In genomic region chr15:79511553-79512320, GRCm38 (mm10) we compare ENCODE assay signal across 8 mouse cellular contexts. TPM values are rescaled to one million over a fixed set of nuclear protein-coding genes. Genes with fewer than 3 reads are reported as not detected.
DNase-seq lines count a peak whose midpoint lies in the region; ATAC-seq lines count a peak whose summit lies in the region.

No protein-coding gene starts in this region.

- peaks cover 79% of the 10 kb centered on the region for H3K27me3 ChIP-seq in intestine, embryonic 14.5 days (replicated peaks; ENCODE audit: control insufficient read depth, insufficient read depth, low read length)
- peaks cover 100% of the 10 kb centered on the region for H3K27me3 ChIP-seq in midbrain, embryonic 10.5 days (ENCODE audit: low read depth, poor library complexity, severe bottlenecking)

- H3K27ac ChIP-seq in intestine, embryonic 14.5 days (ENCODE audit: low read depth) = no peak overlapping the region
- no peak overlapping the region; the same call in 1 of the 2 replicates for H3K27ac ChIP-seq in midbrain, embryonic 10.5 days (replicated peaks)

- intact Hi-C loops in gastrocnemius, postnatal 36 days (cut with DNase I) = no loop called here
- intact Hi-C loops in left cerebral cortex, postnatal 36 days (cut with DNase I) = loop anchor here (2.0 to 5.0 kb wide), 2 partner anchors 39 to 79 kb away; no protein-coding TSS in a partner anchor

- ATAC-seq in intestine, embryonic 14.5 days (replicated peaks; ENCODE audit: low FRiP score, low TSS enrichment, low read depth) = peak; percentile 65; the same call in 1 of the 2 replicates

- no peaks in the 10 kb centered on the region for H3K36me3 ChIP-seq in intestine, embryonic 14.5 days (ENCODE audit: control insufficient read depth, insufficient read depth, low read length)
- H3K36me3 ChIP-seq in midbrain, embryonic 10.5 days = no peaks in the 10 kb centered on the region

- peaks cover 4% of the 10 kb centered on the region; the same call in 1 of the 2 replicates for H3K4me1 ChIP-seq in intestine, embryonic 14.5 days (replicated peaks; ENCODE audit: control insufficient read depth, insufficient read depth, low read length)
- peaks cover 56% of the 10 kb centered on the region for H3K4me1 ChIP-seq in midbrain, embryonic 10.5 days

- peak overlapping the region; percentile 34 for H3K4me3 ChIP-seq in intestine, embryonic 14.5 days (ENCODE audit: low read depth, low read length)
- peak overlapping the region; percentile 57 for H3K4me3 ChIP-seq in midbrain, embryonic 10.5 days

- H3K4me2 ChIP-seq in intestine, embryonic 14.5 days (ENCODE audit: low read length) = peak overlapping the region; percentile 64

- no peaks in the 10 kb centered on the region for H3K9me3 ChIP-seq in intestine, embryonic 14.5 days (ENCODE audit: control insufficient read depth, low read length)
- no peaks in the 10 kb centered on the region for H3K9me3 ChIP-seq in midbrain, embryonic 10.5 days (replicated peaks)

- peak; percentile 91 to 93 for DNase-seq in adrenal gland, postnatal 36 days
- DNase-seq in embryo, embryonic 11 days = peak; percentile 94
- DNase-seq in gastrocnemius, postnatal 36 days = peak; percentile 70 to 75
- peak; percentile 89 for DNase-seq in intestine, embryonic 14.5 days (ENCODE audit: low spot score)
- DNase-seq in left cerebral cortex, postnatal 36 days (ENCODE audit: low spot score in 2 of 2) = peak; percentile 85 to 89
- DNase-seq in midbrain, embryonic 10.5 days (ENCODE audit: low spot score) = peak; percentile 91
- peak; percentile 94 for DNase-seq in right cerebral cortex, postnatal 4 days
- no peak for DNase-seq in spleen, postnatal 36 days (ENCODE audit: low spot score in 2 of 2)

- no peak overlapping the region for H3K9ac ChIP-seq in intestine, embryonic 14.5 days (ENCODE audit: low read length)

- WGBS in intestine, embryonic 14.5 days = 3% methylated on average over 61 of the region's 61 CpGs
- WGBS in midbrain, embryonic 10.5 days = under 1% methylated on average over 61 of the region's 61 CpGs

RNA-seq across cellular contexts. Expression of gene Kdelr3, which starts 4.5 kb away (rescaled TPM):
- total RNA-seq in adrenal gland, postnatal 36 days (2021) = 1 to 10 TPM; 3.6 to 6.3 TPM
- 1 to 10 TPM; 4.0 to 4.3 TPM for total RNA-seq in gastrocnemius, postnatal 36 days (2021)
- polyA plus RNA-seq in intestine, embryonic 14.5 days (2014; fragmentation: Nextera tagmentation; extraction: Ambion mirVana) = 46.9 and 55.0 TPM in 2 replicates
- 1 to 10 TPM in 1 of 2 experiments, under 1 TPM in 1; 0.59 to 1.1 TPM for total RNA-seq in left cerebral cortex, postnatal 36 days (2021)
- polyA plus RNA-seq in midbrain, embryonic 10.5 days (2016; fragmentation: Nextera tagmentation; extraction: Ambion mirVana) = 15.5 and 24.2 TPM in 2 replicates

RNA-seq across cellular contexts. Expression of gene Kcnj4, which starts 6.7 kb away (rescaled TPM):
- 1 to 10 TPM in 1 of 2 experiments, under 1 TPM in 1; 0.30 to 2.3 TPM for total RNA-seq in adrenal gland, postnatal 36 days (2021)
- total RNA-seq in gastrocnemius, postnatal 36 days (2021) = not detected
- polyA plus RNA-seq in intestine, embryonic 14.5 days (2014; fragmentation: Nextera tagmentation; extraction: Ambion mirVana) = 0.08 TPM in 1 of 2 replicates, not detected in the other
- total RNA-seq in left cerebral cortex, postnatal 36 days (2021) = 100 to 1,000 TPM; 207 to 223 TPM
- polyA plus RNA-seq in midbrain, embryonic 10.5 days (2016; fragmentation: Nextera tagmentation; extraction: Ambion mirVana) = 0.05 TPM in 1 of 2 replicates, not detected in the other

RNA-seq across cellular contexts. Expression of gene Ddx17, which starts 34.8 kb away (rescaled TPM):
- 100 to 1,000 TPM; 228 to 300 TPM for total RNA-seq in adrenal gland, postnatal 36 days (2021)
- total RNA-seq in gastrocnemius, postnatal 36 days (2021) = 10 to 100 TPM; 54.3 to 67.2 TPM
- polyA plus RNA-seq in intestine, embryonic 14.5 days (2014; fragmentation: Nextera tagmentation; extraction: Ambion mirVana) = 77.6 and 78.6 TPM in 2 replicates
- total RNA-seq in left cerebral cortex, postnatal 36 days (2021) = 100 to 1,000 TPM; 265 to 366 TPM
- 43.5 and 48.1 TPM in 2 replicates for polyA plus RNA-seq in midbrain, embryonic 10.5 days (2016; fragmentation: Nextera tagmentation; extraction: Ambion mirVana)

RNA-seq across cellular contexts. Expression of gene Csnk1e, which starts 56.4 kb away (rescaled TPM):
- 10 to 100 TPM; 69.0 to 96.0 TPM for total RNA-seq in adrenal gland, postnatal 36 days (2021)
- 10 to 100 TPM; 46.7 to 50.7 TPM for total RNA-seq in gastrocnemius, postnatal 36 days (2021)
- polyA plus RNA-seq in intestine, embryonic 14.5 days (2014; fragmentation: Nextera tagmentation; extraction: Ambion mirVana) = 64.4 and 78.1 TPM in 2 replicates
- total RNA-seq in left cerebral cortex, postnatal 36 days (2021) = 100 to 1,000 TPM; 135 to 154 TPM
- polyA plus RNA-seq in midbrain, embryonic 10.5 days (2016; fragmentation: Nextera tagmentation; extraction: Ambion mirVana) = 128 and 162 TPM in 2 replicates

Comparison
In these comparisons a context has a peak if more than half of its experiments do, and no peak if none do; other contexts are left out.
1. DNase-seq: peak in adrenal gland, postnatal 36 days (2 of 2), embryo, embryonic 11 days (single experiment), gastrocnemius, postnatal 36 days (2 of 2), intestine, embryonic 14.5 days (single experiment), left cerebral cortex, postnatal 36 days (2 of 2), midbrain, embryonic 10.5 days (single experiment) and right cerebral cortex, postnatal 4 days (single experiment); none in spleen, postnatal 36 days (0 of 2).
2. RNA of gene Kcnj4, which starts 6.7 kb away (total RNA-seq): 207 to 223 TPM in left cerebral cortex, postnatal 36 days; 0.30 to 2.3 TPM in adrenal gland, postnatal 36 days and not detected in gastrocnemius, postnatal 36 days; every median in the first group is over 10 times any median in the second.